Mouse (Mus musculus) MEL (cell line): ENCODE results near the gene Rgs6.

Source experiments
- CHD2 ChIP-seq: IDR thresholded peaks from 2 replicates; pipeline ENCODE4 v1.6.1; 2011; ENCODE audit warnings: low read length, improper control_type of control experiment
- CTCF ChIP-seq, 3 experiments: IDR thresholded peaks in 2 of 3; conservative IDR thresholded peaks in 1 of 3; 2 replicates each; pipeline ENCODE4 v1.5.1; 2011 to 2012; ENCODE audit warnings: low read length in 3 of 3, low read depth in 2 of 3, mild to moderate bottlenecking in 2 of 3, improper control_type of control experiment in 1 of 3, inconsistent platforms in 1 of 3, mixed read lengths in 1 of 3, moderate library complexity in 1 of 3; ENCODE audit not compliant: control insufficient read depth in 1 of 3, insufficient read depth in 1 of 3, poor library complexity in 1 of 3, severe bottlenecking in 1 of 3
- E2F4 ChIP-seq: IDR thresholded peaks from 2 replicates; pipeline ENCODE4 v1.6.1; 2011; ENCODE audit warnings: low read depth, low read length, improper control_type of control experiment, borderline replicate concordance
- MAFK ChIP-seq: IDR thresholded peaks from 2 replicates; pipeline ENCODE4 v1.6.1; 2011; ENCODE audit warnings: low read depth, mild to moderate bottlenecking, low read length, improper control_type of control experiment, borderline replicate concordance
- MAX ChIP-seq: IDR thresholded peaks from 2 replicates; pipeline ENCODE4 v1.6.1; 2011; ENCODE audit warnings: low read length, improper control_type of control experiment
- POLR2A ChIP-seq, 2 experiments: IDR thresholded peaks; 2 replicates each; pipeline ENCODE4 v1.6.1; 2011 to 2012; ENCODE audit warnings: low read length in 2 of 2, mild to moderate bottlenecking in 2 of 2, control low read depth in 1 of 2, improper control_type of control experiment in 1 of 2, low read depth in 1 of 2, moderate library complexity in 1 of 2; ENCODE audit not compliant: control insufficient read depth in 1 of 2, insufficient read depth in 1 of 2, poor library complexity in 1 of 2
- POLR2AphosphoS2 ChIP-seq: IDR thresholded peaks from 2 replicates; pipeline ENCODE4 v1.6.1; 2011; ENCODE audit warnings: low read length, improper control_type of control experiment
- SIN3A ChIP-seq: IDR thresholded peaks from 2 replicates; pipeline ENCODE4 v1.6.1; 2012; ENCODE audit warnings: low read length, improper control_type of control experiment, inconsistent platforms
- TAL1 ChIP-seq: IDR thresholded peaks from 2 replicates; pipeline ENCODE4 v1.6.1; 2012; ENCODE audit warnings: mild to moderate bottlenecking, inconsistent platforms, low read length, moderate library complexity, mixed read lengths
- ZC3H11A ChIP-seq: IDR thresholded peaks from 2 replicates; pipeline ENCODE4 v1.6.1; 2012; ENCODE audit warnings: low read depth, mild to moderate bottlenecking, inconsistent platforms, low read length, improper control_type of control experiment

- TF ChIP-seq MAFK, result no peak
- TF ChIP-seq TAL1, result no peak
- TF ChIP-seq POLR2A (IDR thresholded peaks at IDR 0.05; ENCODE audit: control insufficient read depth in 1 of 2, insufficient read depth in 1 of 2, low read depth in 1 of 2, low read length in 2 of 2, poor library complexity in 1 of 2), result no peak
- TF ChIP-seq CTCF (IDR thresholded peaks at IDR 0.05 in 2 of 3, conservative IDR thresholded peaks at IDR 0.05 in 1 of 3; ENCODE audit: control insufficient read depth in 1 of 3, insufficient read depth in 1 of 3, low read depth in 2 of 3, low read length in 3 of 3, poor library complexity in 1 of 3, severe bottlenecking in 1 of 3), result no peak
- TF ChIP-seq CHD2, result no peak
- TF ChIP-seq ZC3H11A, result no peak
- TF ChIP-seq E2F4, result no peak
- TF ChIP-seq MAX, result no peak
- no peak for TF ChIP-seq POLR2AphosphoS2
- TF ChIP-seq SIN3A, result no peak
Measured at GRCm38 (mm10) chr12:82970521-82971105, 382.5 kb downstream of the Rgs6 start.
